Mouse (Mus musculus) thymus, adult 2 months (tissue): ENCODE data around the gene Gm9767. TPM values are rescaled to one million over a fixed set of nuclear protein-coding genes. Genes with fewer than 3 reads are reported as not detected.

Experiments
- DNase-seq: peaks from one replicate; pipeline ENCODE4 v3.0.0; 2021
- H3K27ac ChIP-seq: fragments of 200-500 bp; 2 replicates; pipeline ENCODE4 v1.5.1; 2012; ENCODE audit warnings: low read length, control low read depth; ENCODE audit not compliant: control insufficient read depth, insufficient read depth
- H3K27me3 ChIP-seq: fragments of 200-500 bp; 2 replicates; pipeline ENCODE4 v1.6.1; 2012; ENCODE audit warnings: mild to moderate bottlenecking, low read length, moderate library complexity, mixed read lengths; ENCODE audit not compliant: control insufficient read depth, insufficient read depth
- H3K36me3 ChIP-seq: fragments of 200-500 bp; 2 replicates; pipeline ENCODE4 v1.6.1; 2012; ENCODE audit warnings: mild to moderate bottlenecking, low read length, moderate library complexity; ENCODE audit not compliant: control insufficient read depth, insufficient read depth
- H3K4me1 ChIP-seq: fragments of 200-500 bp; replicated peaks from 2 replicates; pipeline ENCODE4 v1.6.1; 2012; ENCODE audit warnings: low read length; ENCODE audit not compliant: control insufficient read depth, insufficient read depth
- H3K4me3 ChIP-seq: fragments of 200-500 bp; 2 replicates; pipeline ENCODE4 v1.5.1; 2012; ENCODE audit warnings: mild to moderate bottlenecking, low read length, control low read depth, moderate library complexity; ENCODE audit not compliant: control insufficient read depth, insufficient read depth
- CTCF ChIP-seq: fragments of 200-500 bp; IDR thresholded peaks from 2 replicates; pipeline ENCODE4 v1.5.1; 2012; ENCODE audit warnings: mild to moderate bottlenecking, control low read depth, low read length, moderate library complexity, borderline replicate concordance; ENCODE audit not compliant: control insufficient read depth, poor library complexity, insufficient read depth; ENCODE audit errors: extremely low read depth
- POLR2A ChIP-seq: fragments of 200-500 bp; IDR thresholded peaks from 2 replicates; pipeline ENCODE4 v1.6.1; 2012; ENCODE audit warnings: mild to moderate bottlenecking, low read length, control low read depth, moderate library complexity; ENCODE audit not compliant: control insufficient read depth, poor library complexity, insufficient read depth; ENCODE audit errors: extremely low read depth
- WGBS: fragments of 180-500 bp; shearing (Covaris S2); methylation state at CpG from one replicate; pipeline ENCODE4 v1.1.7; 2018; 5-methylcytosine and 5-hydroxymethylcytosine counted together
- polyA plus RNA-seq: library from polyadenylated mRNA; depleted of rRNA; stranded (reverse); fragments of >200 nt; gene quantifications from 2 replicates; pipeline ENCODE4 v1.2.3, GENCODE M21; 2012; rRNA removed

Gene Gm9767
- polyA plus RNA-seq, 1 experiment: 0.08 TPM

GRCm38 (mm10) chr10:26078521-26079142 lies 577 bp downstream of the Gm9767 start, which contains the start of gene Tmem200a:
Gene Tmem200a (minus strand): TSS chr10:26079052.
- Histone ChIP-seq H3K4me1 (no peaks in the 10 kb centered on the region), H3K27me3 (no peaks in the 10 kb centered on the region; the same call in 1 of the 2 replicates), H3K4me3 (peak within 1 kb of the TSS; percentile 10; the same call in 1 of the 2 replicates), H3K36me3 (no peaks in the 10 kb centered on the region), H3K27ac (no peak within 1 kb of the TSS)
- peak; percentile 13 for DNase-seq
- 3% methylated on average over 46 of the region's 46 CpGs for WGBS
- TF ChIP-seq POLR2A (no peak), CTCF (peak; percentile 62; the same call in 1 of the 2 replicates)

- no peak for DNase-seq
- no peak overlapping the region for H3K27ac ChIP-seq
- no peaks in the 10 kb centered on the region; the same call in 1 of the 2 replicates for H3K27me3 ChIP-seq
- no peaks in the 10 kb centered on the region for H3K36me3 ChIP-seq
- WGBS: 34% methylated on average over 3 of the region's 3 CpGs
- H3K4me1 ChIP-seq: no peaks in the 10 kb centered on the region
- no peak overlapping the region for H3K4me3 ChIP-seq
- TF ChIP-seq POLR2A (no peak), CTCF (no peak)
Measured at GRCm38 (mm10) chr10:26079678-26080077, 1.6 kb downstream of the Gm9767 start.

- no peaks in the 10 kb centered on the region; the same call in 1 of the 2 replicates for H3K27me3 ChIP-seq
- H3K36me3 ChIP-seq: no peaks in the 10 kb centered on the region
- WGBS: 68% methylated on average over 4 of the region's 4 CpGs
- no peak for TF ChIP-seq POLR2A
- TF ChIP-seq CTCF: no peak
- no peak for DNase-seq
- no peaks in the 10 kb centered on the region for H3K4me1 ChIP-seq
- no peak overlapping the region for H3K27ac ChIP-seq
- H3K4me3 ChIP-seq: no peak overlapping the region
Measured at GRCm38 (mm10) chr10:26082081-26082480, 4.0 kb downstream of the Gm9767 start.

- H3K27me3 ChIP-seq: no peaks in the 10 kb centered on the region
- no peak for TF ChIP-seq CTCF
- no peak for TF ChIP-seq POLR2A
- 81% methylated on average over 3 of the region's 3 CpGs for whole genome bisulfite sequencing
- no peak overlapping the region for H3K4me3 ChIP-seq
- DNase-seq: no peak
- no peaks in the 10 kb centered on the region for H3K36me3 ChIP-seq
- H3K27ac ChIP-seq: no peak overlapping the region
- no peaks in the 10 kb centered on the region for H3K4me1 ChIP-seq
Measured at GRCm38 (mm10) chr10:26103330-26103982, 25.4 kb downstream of the Gm9767 start.

GRCm38 (mm10) chr10:26114409-26114808 lies 36.4 kb downstream of the Gm9767 start:
- Histone ChIP-seq H3K27ac (no peak overlapping the region), H3K36me3 (no peaks in the 10 kb centered on the region), H3K4me3 (no peak overlapping the region), H3K4me1 (no peaks in the 10 kb centered on the region), H3K27me3 (no peaks in the 10 kb centered on the region)
- DNase-seq: no peak
- no peak for TF ChIP-seq POLR2A
- no peak for TF ChIP-seq CTCF
- WGBS: 79% methylated on average over 4 of the region's 4 CpGs

GRCm38 (mm10) chr10:26119067-26119821 lies 41.2 kb downstream of the Gm9767 start:
- DNase-seq: no peak
- Histone ChIP-seq H3K27ac (no peak overlapping the region), H3K27me3 (no peaks in the 10 kb centered on the region), H3K4me1 (no peaks in the 10 kb centered on the region), H3K4me3 (no peak overlapping the region), H3K36me3 (no peaks in the 10 kb centered on the region)
- 92% methylated on average over 6 of the region's 6 CpGs for WGBS
- TF ChIP-seq POLR2A (no peak), CTCF (no peak)

GRCm38 (mm10) chr10:26119822-26120183 lies 41.7 kb downstream of the Gm9767 start:
- no peaks in the 10 kb centered on the region for H3K4me1 ChIP-seq
- H3K36me3 ChIP-seq: no peaks in the 10 kb centered on the region
- no peak overlapping the region for H3K27ac ChIP-seq
- H3K27me3 ChIP-seq: no peaks in the 10 kb centered on the region
- 91% methylated on average over 1 of the region's 1 CpGs for WGBS
- TF ChIP-seq POLR2A (no peak), CTCF (no peak)
- H3K4me3 ChIP-seq: no peak overlapping the region
- DNase-seq: no peak

Other genes with a start within 250 kb of the Gm9767 start
- 0.10 and 0.11 TPM in 2 replicates for gene Tmem200a, start 797 bp downstream of the Gm9767 start, polyA plus RNA-seq
- gene Samd3, start 151.5 kb downstream of the Gm9767 start, polyA plus RNA-seq: 0.11 and 0.28 TPM in 2 replicates